Comparison of ENCODE assay signal across 12 mouse cellular contexts in genomic region chr7:39484384-39484783, GRCm38 (mm10). TPM values are rescaled to one million over a fixed set of nuclear protein-coding genes. Genes with fewer than 3 reads are reported as not detected.
DNase-seq lines count a peak whose midpoint lies in the region; ATAC-seq and TF ChIP-seq lines count a peak whose summit lies in the region.
"Had no signal": no experiment of that assay in that cellular context is flagged by ENCODE, and none has a peak within 500 bp of the region (broad histone marks: within the 10 kb centered on the region; RNA-seq: fewer than 3 reads in every experiment).

No protein-coding gene starts in this region.

- no peak for TF ChIP-seq POLR2A in cerebellum, adult 2 months (IDR thresholded peaks at IDR 0.05; ENCODE audit: borderline replicate concordance, insufficient read depth, low read length)

- no peak overlapping the region for H3K27ac ChIP-seq in cerebellum, adult 2 months (ENCODE audit: insufficient read depth, low read length)
- H3K27ac ChIP-seq in midbrain, embryonic 14.5 days (replicated peaks; ENCODE audit: low read depth, low read length): no peak overlapping the region
- no peak overlapping the region for H3K27ac ChIP-seq in midbrain, embryonic 16.5 days (ENCODE audit: low read length)
- H3K27ac ChIP-seq: hindbrain, embryonic 15.5 days had no signal

- TF ChIP-seq CTCF in cerebellum, adult 2 months (IDR thresholded peaks at IDR 0.05; ENCODE audit: borderline replicate concordance, insufficient read depth, low read depth, low read length): 0 out of 2 replicates have a peak, but pooled peaks have one; percentile 6

- H3K27me3 ChIP-seq in cerebellum, adult 2 months (ENCODE audit: control insufficient read depth, insufficient read depth, low read length): no peaks in the 10 kb centered on the region
- no peaks in the 10 kb centered on the region for H3K27me3 ChIP-seq in midbrain, embryonic 14.5 days (ENCODE audit: control insufficient read depth, insufficient read depth, low read length)
- H3K27me3 ChIP-seq in midbrain, embryonic 16.5 days (ENCODE audit: control insufficient read depth, insufficient read depth, low read depth, low read length): no peaks in the 10 kb centered on the region
- no peaks in the 10 kb centered on the region for H3K27me3 ChIP-seq in splenic B cell, adult 2 months (ENCODE audit: control insufficient read depth, insufficient read depth, low read length, poor library complexity, severe bottlenecking)
- H3K27me3 ChIP-seq: hindbrain, embryonic 15.5 days had no signal

- H3K9ac ChIP-seq in midbrain, embryonic 14.5 days (replicated peaks; ENCODE audit: low read length): no peak overlapping the region
- H3K9ac ChIP-seq in midbrain, embryonic 16.5 days (ENCODE audit: low read depth, low read length): no peak overlapping the region
- H3K9ac ChIP-seq: hindbrain, embryonic 15.5 days had no signal

- no peak for ATAC-seq in midbrain, embryonic 14.5 days (ENCODE audit: low FRiP score, low TSS enrichment)
- ATAC-seq in midbrain, embryonic 16.5 days: no peak
- ATAC-seq: forebrain, embryonic 16.5 days had no signal

- no peak overlapping the region for H3K4me2 ChIP-seq in midbrain, embryonic 14.5 days (ENCODE audit: low read length)
- no peak overlapping the region for H3K4me2 ChIP-seq in midbrain, embryonic 16.5 days (ENCODE audit: low read length)
- H3K4me2 ChIP-seq: hindbrain, embryonic 15.5 days had no signal

- DNase-seq in cerebellum, adult 2 months: no peak
- no peak for DNase-seq in cerebellum, adult 9-11 months
- peak; percentile 15 for DNase-seq in kidney, adult 9 months
- no peak for DNase-seq in kidney, adult 11 months
- DNase-seq in midbrain, embryonic 14.5 days: peak; percentile 12
- peak; percentile 32 for DNase-seq in splenic B cell, adult 2 months (ENCODE audit: low read depth, low spot score)
- no peak for DNase-seq in right cerebral cortex, postnatal 10 days (ENCODE audit: low spot score in 2 of 2)
- DNase-seq: gastrocnemius, postnatal 25 days; kidney, postnatal 25 days had no signal

- 48% methylated on average over 6 of the region's 6 CpGs for WGBS in cerebellum, adult 2 months
- 55% methylated on average over 6 of the region's 6 CpGs for WGBS in midbrain, embryonic 14.5 days
- WGBS in midbrain, embryonic 16.5 days: 53% methylated on average over 6 of the region's 6 CpGs

- H3K4me1 ChIP-seq in cerebellum, adult 2 months (ENCODE audit: control insufficient read depth, insufficient read depth, low read length): no peaks in the 10 kb centered on the region
- H3K4me1 ChIP-seq in midbrain, embryonic 14.5 days (ENCODE audit: control insufficient read depth, insufficient read depth, low read length): 0 out of 2 replicates have a peak, but pooled peaks cover 6% of the 10 kb centered on the region
- no peaks in the 10 kb centered on the region for H3K4me1 ChIP-seq in midbrain, embryonic 16.5 days (ENCODE audit: control insufficient read depth, insufficient read depth, low read length)
- H3K4me1 ChIP-seq: hindbrain, embryonic 15.5 days had no signal

- peaks cover 4% of the 10 kb centered on the region; the same call in 1 of the 2 replicates for H3K36me3 ChIP-seq in midbrain, embryonic 14.5 days (ENCODE audit: control insufficient read depth, insufficient read depth, low read length)
- no peaks in the 10 kb centered on the region for H3K36me3 ChIP-seq in midbrain, embryonic 16.5 days (ENCODE audit: control insufficient read depth, insufficient read depth, low read length)
- no peaks in the 10 kb centered on the region for H3K36me3 ChIP-seq in splenic B cell, adult 2 months (ENCODE audit: control insufficient read depth, insufficient read depth, low read length, poor library complexity, severe bottlenecking)

- no peak overlapping the region for H3K4me3 ChIP-seq in cerebellum, adult 2 months (replicated peaks; ENCODE audit: insufficient read depth, low read depth, low read length)
- H3K4me3 ChIP-seq in midbrain, embryonic 14.5 days (replicated peaks; ENCODE audit: low read depth, low read length): no peak overlapping the region
- H3K4me3 ChIP-seq in midbrain, embryonic 16.5 days (ENCODE audit: low read depth, low read length): no peak overlapping the region
- H3K4me3 ChIP-seq: hindbrain, embryonic 15.5 days had no signal

- no peaks in the 10 kb centered on the region for H3K9me3 ChIP-seq in midbrain, embryonic 14.5 days (ENCODE audit: control insufficient read depth, low read length)
- H3K9me3 ChIP-seq in midbrain, embryonic 16.5 days (replicated peaks; ENCODE audit: control insufficient read depth, low read length, poor library complexity, severe bottlenecking): no peaks in the 10 kb centered on the region
- H3K9me3 ChIP-seq: hindbrain, embryonic 15.5 days had no signal

RNA-seq across cellular contexts. Expression of gene Zfp619, which starts 33.2 kb away (rescaled TPM):
- 2.6 and 2.7 TPM in 2 replicates for polyA plus RNA-seq in cerebellum, adult 2 months (2012; rRNA removed)
- 4.0 and 7.1 TPM in 2 replicates for polyA plus RNA-seq in midbrain, embryonic 14.5 days (2014; fragmentation: Nextera tagmentation; extraction: Ambion mirVana)
- 3.7 and 4.1 TPM in 2 replicates for polyA plus RNA-seq in midbrain, embryonic 16.5 days (2015; fragmentation: Nextera tagmentation; extraction: Ambion mirVana)

Comparison
In these comparisons a context has a peak if more than half of its experiments do, and no peak if none do; other contexts are left out.
1. DNase-seq: peak in kidney, adult 9 months (single experiment), midbrain, embryonic 14.5 days (single experiment) and splenic B cell, adult 2 months (single experiment); none in cerebellum, adult 2 months (0 of 2), cerebellum, adult 9-11 months (single experiment), kidney, adult 11 months (single experiment) and right cerebral cortex, postnatal 10 days (0 of 2).